Mouse (Mus musculus): ENCODE results near the gene Dnajc19.
"Not testable (repeated sequence)": the region's sequence is repeated elsewhere in the genome, so short reads cannot be mapped to it uniquely, and the experiment has no call there.

Dnajc19 gene

DNA sequence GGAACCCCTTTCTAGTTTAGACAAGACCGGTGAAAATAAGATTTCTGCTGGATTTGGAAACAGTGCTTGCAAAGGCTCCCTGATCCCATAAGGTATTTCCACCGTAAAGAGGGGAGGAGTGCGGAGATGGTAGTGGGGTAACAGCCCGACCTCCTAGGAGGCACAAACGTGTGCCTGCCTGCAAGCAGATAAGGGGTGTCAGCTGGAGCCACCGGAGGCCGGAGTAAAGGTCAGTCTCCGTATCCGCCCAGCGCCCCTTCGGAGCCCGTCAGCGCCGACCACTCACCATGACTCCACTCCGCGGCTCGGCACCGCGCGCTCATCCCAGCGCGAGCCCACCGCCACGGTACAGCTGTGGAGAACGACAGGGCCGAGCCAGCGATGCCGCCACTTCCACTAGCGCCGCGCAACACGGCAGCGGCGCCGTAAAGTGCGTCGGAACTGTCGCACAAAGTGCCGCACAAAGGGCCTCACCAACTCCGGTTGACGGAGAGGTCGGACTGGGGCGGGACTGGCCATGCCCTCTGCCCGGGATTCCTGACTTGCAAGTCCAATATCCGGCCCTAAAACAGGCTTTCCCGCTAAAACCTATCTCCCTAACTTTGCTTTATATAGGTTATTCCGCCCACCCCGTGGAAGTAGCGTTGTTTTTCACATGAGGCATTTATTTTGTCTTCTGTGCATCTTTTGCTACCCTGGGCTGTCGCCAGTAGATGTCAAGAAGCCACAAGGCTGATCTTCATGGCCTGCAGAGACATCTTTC lies at the start of gene Dnajc19:
TSS of gene Dnajc19 (minus strand) at position 422 of the 763 bp plus-strand sequence.
- DNase-seq, result peak; percentile 96 to 97

- no peak for DNase-seq
Observed at GRCm38 (mm10) chr3:34129957-34130356, 48.8 kb upstream of the Dnajc19 start.

GRCm38 (mm10) chr3:34121311-34121710 lies 40.2 kb upstream of the Dnajc19 start:
- no peak for DNase-seq

GRCm38 (mm10) chr3:34120791-34121190 lies 39.7 kb upstream of the Dnajc19 start:
- DNase-seq, result no peak

DNA sequence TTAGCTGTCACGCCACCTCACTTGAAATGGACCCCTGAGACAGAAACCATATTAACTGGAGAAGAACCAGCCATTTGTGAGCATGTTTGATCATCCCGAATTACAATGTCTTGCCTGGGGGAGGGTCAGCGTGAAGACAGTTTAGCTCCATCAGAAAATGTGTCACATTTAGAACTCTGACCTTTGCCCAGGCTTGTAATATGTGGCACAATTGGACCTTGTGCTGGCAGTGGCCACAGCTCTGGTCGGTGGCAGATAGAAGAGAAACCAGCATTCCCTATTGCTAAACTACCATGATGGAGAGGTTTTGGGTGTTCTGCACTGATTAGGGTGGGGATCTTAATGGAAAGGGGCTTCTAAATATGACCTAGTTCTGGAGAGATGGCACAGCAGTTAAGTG lies 38.7 kb upstream of the Dnajc19 start:
- DNase-seq, result no peak

DNA sequence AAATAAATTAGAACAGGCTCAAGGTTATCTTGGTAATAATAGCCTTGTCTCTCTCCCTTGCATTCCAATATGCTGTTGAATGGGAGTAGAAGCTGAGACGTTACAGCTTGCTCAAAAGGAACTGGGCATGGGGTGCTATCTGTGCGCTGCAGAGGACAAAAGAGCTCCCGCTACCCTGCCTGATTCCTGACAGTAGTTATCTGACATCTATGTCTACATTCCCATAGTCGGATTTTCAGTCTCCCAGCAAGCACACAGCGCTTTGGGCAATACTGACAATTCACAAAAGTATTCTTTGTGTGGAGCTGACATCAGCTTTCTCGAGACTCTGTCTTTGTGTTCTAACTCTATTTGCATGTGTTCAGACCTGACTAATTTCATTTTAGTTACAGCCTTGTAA lies 34.7 kb upstream of the Dnajc19 start:
- no peak for DNase-seq

DNA sequence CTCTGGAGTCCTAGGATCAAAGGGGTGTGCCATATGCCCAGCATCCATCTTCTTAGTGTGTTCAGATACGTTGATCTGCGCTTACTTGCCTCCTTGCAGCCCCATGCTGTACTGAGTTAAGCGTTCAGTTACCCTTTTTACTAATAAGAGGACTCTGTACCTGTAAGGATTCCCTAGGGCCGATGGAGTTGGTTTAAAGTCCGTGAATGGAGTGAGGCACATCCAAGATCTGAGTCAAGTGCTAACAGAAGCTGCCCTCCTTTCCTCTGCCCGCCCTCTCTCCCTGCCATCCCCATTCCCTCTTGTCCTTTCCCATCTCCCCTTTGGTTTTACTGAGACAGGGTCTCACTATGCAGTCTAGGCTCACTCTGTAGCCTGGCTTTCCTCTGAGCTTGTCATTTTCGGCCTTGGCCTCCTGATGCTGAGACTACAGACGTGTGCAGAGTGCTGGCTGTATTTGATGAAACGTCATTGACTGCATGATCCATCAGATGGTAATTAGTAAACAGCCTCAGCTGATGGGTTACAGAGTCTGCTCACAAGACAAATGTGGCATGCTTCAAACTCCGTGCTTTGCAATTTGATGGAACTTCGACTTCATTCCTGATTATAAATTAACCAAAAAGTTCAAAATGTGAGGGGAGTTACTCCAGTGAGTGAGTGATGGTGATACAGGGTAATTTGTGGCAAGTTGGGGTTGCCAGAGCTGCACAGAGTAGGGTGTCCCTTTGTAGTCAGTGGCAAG lies 31.0 kb upstream of the Dnajc19 start:
- DNase-seq, result peak in 1 of 2 experiments; percentile 17

DNA sequence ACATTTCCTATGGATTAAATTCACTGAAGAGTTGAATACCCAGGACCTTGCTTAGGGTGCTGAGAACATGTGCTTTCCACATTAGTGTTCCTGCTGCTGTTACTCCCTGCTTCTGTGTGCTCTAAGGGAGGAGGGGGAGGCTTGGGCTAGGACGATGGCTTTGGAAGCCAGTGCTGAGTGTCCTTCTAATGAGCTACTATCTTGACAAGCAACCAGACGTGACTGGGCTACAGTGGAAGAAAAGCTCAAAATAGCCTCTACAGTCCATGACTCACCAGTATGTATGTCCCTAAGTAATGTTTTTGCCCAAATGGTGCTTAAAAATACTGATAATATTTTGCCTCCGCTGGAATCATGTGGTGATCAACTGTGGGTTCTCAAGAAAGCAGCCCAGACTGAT lies 26.5 kb upstream of the Dnajc19 start:
- no peak for DNase-seq

DNA sequence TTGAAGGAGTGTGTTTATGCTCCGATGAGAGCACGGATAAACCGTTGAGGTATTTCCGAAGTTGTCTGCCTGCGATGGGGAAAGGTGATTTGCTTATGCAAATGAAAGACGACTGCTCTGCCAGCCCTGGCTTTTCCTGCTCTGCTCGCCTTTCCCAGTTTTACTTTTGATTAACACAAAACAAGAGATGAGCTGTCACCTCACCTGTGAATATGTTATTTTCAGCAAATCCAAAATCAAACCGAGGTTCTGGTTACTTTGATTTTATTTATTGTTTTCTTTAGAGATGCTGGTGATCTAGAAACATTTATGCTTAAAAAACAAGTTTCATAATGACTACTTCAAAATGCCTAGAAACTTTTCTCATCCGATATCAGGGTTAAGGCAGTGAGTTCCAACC lies 25.3 kb upstream of the Dnajc19 start:
- DNase-seq, result no peak

GRCm38 (mm10) chr3:34103902-34104672 lies 23.0 kb upstream of the Dnajc19 start:
- no peak for DNase-seq

DNA sequence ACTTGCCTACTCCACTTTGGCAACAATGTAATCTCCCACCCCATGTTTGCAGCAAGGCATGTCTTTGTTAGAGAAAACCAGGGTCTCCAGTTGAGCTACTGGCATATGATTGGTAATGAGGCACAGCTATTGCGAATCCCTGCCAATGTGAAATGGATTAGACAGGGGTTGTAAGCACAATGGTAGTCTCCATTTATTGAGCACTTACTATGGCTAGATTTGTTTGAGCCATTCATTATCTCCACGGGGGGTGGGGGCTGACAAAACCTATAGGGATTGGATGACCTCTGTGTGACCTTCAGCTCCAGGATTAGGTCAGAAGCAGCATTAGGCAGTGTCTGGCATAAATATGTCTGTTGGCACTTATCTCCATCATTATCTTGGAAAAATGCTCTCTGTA lies 21.8 kb upstream of the Dnajc19 start:
- DNase-seq, result no peak

GRCm38 (mm10) chr3:34083655-34084054 lies 2.5 kb upstream of the Dnajc19 start:
- no peak for DNase-seq

GRCm38 (mm10) chr3:34081929-34082328 lies 808 bp upstream of the Dnajc19 start:
- DNase-seq, result peak in 1 of 2 experiments; percentile 1

- DNase-seq, result peak in 1 of 2 experiments; percentile 4
Observed at GRCm38 (mm10) chr3:34076058-34076759, 4.9 kb downstream of the Dnajc19 start.

- DNase-seq, result no peak
Observed at GRCm38 (mm10) chr3:34072726-34073125, 8.4 kb downstream of the Dnajc19 start.

DNA sequence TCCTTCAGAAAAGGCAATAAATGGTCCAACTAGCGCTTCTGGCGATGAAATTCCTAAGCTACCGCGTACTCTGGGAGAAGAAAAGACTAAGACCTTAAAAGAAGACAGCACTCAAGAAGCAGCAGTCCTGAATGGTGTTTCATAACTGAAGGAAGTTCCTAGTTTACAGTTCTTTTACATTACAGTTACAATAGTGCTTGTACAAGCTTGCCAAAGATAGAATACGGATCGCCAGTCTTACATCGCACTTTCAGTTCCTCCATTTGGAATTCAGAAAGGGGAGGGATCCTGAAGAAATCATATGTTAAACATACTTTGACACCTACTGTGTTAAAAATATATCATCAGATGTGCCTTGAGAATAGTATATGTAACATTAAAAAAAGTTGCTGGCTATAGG lies 12.2 kb downstream of the Dnajc19 start:
- DNase-seq, result not testable (repeated sequence)

GRCm38 (mm10) chr3:34062352-34062751 lies 18.8 kb downstream of the Dnajc19 start:
- DNase-seq, result no peak

GRCm38 (mm10) chr3:34041990-34042389 lies 39.1 kb downstream of the Dnajc19 start:
- no peak for DNase-seq

- DNase-seq, result no peak
Observed at GRCm38 (mm10) chr3:34035706-34036105, 45.4 kb downstream of the Dnajc19 start.

GRCm38 (mm10) chr3:34034803-34035202 lies 46.3 kb downstream of the Dnajc19 start:
- no peak for DNase-seq

DNA sequence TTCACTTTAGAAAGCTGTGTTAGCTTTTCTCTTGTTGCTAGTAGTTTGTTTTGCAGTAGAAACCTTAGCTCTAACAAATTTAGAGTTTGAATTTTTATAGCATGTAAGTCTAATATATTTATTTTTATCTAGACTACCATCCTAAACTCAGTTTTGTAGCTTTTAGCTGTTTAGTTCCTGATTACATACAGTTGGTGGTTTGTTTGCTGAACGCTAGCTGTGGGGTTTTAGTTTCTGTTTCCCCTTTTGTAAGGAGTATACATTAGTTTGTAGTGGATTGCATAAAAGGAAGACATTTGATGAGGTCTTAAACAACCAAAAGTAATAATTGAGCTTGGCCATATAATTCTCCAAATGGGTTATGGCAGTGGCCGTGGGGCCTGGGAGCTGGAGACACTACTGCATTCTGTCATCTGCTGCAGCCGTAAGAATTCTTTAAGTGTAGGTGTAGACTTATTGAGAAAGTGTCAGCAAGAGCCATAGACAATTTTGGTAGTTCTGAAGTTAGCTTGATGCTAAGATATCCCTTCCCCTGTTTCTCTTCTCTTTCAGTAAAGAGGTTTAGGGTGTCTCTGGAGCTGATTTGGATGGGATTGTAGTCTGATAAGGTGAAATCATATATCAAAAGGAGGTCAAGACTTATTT lies 47.3 kb downstream of the Dnajc19 start:
- DNase-seq, result no peak

DNA sequence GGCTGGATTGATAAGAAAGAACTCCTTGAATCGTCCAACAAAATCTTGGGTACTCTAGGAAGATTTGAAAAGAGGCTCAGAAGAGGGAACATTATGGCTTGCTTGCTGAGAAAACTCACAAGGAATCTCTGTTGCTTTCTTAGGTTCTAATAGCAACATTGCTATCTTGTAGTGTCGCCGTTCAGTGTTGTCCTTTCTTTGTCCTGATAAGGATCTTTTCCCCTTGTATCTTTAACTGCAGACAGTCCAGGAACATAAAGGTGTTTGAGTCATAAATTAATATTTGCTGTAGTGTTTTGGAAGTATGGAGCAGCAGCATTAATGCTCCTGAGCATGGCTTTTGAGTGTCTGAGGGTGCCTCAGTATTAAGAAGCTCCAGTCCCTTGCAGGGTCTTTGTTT lies 50.5 kb downstream of the Dnajc19 start:
- no peak for DNase-seq

Data from kidney, postnatal 4 days (tissue).